Mouse (Mus musculus) megakaryocyte, embryonic 14.5 days (primary cell): ENCODE measurements around the gene Hsdl2. TPM values are rescaled to one million over a fixed set of nuclear protein-coding genes. Genes with fewer than 3 reads are reported as not detected.

Experiments
- H3K27me3 ChIP-seq: replicated peaks from 2 replicates; pipeline ENCODE3; 2012; ENCODE audit warnings: inconsistent platforms
- H3K36me3 ChIP-seq: replicated peaks from 2 replicates; pipeline ENCODE3; 2012; ENCODE audit warnings: low read length, inconsistent platforms, mixed read lengths
- H3K4me1 ChIP-seq: 2 replicates; pipeline ENCODE4 v1.6.1; 2012; ENCODE audit warnings: inconsistent platforms
- H3K4me3 ChIP-seq: replicated peaks from 2 replicates; pipeline ENCODE3; 2012; ENCODE audit warnings: moderate library complexity, mild to moderate bottlenecking, inconsistent platforms
- H3K9me3 ChIP-seq: 2 replicates; pipeline ENCODE4 v1.6.1; 2012; ENCODE audit warnings: inconsistent platforms
- FLI1 ChIP-seq: IDR thresholded peaks from 2 replicates; pipeline ENCODE4 v1.6.1; 2012; ENCODE audit warnings: low read length, inconsistent platforms, mixed read lengths
- GATA1 ChIP-seq: IDR thresholded peaks from 3 replicates; pipeline ENCODE4 v1.6.1; 2012; ENCODE audit warnings: mixed read lengths, low read length, inconsistent platforms, borderline replicate concordance
- polyA plus RNA-seq: library from polyadenylated mRNA; stranded (reverse); fragments of >175 nt; gene quantifications from 2 replicates; pipeline ENCODE4 v1.2.3, GENCODE M21; 2012; ENCODE audit warnings: low replicate concordance; ENCODE audit not compliant: insufficient read depth

Gene Hsdl2
- polyA plus RNA-seq, 1 experiment: 2.2 TPM

GRCm38 (mm10) chr4:59585097-59585496 is 3.7 kb downstream of the Hsdl2 start:
- TF ChIP-seq GATA1 (no peak), FLI1 (no peak)
- peaks cover 30% of the 10 kb centered on the region for H3K4me1 ChIP-seq
- H3K36me3 ChIP-seq: peaks cover 14% of the 10 kb centered on the region
- no peak overlapping the region for H3K4me3 ChIP-seq
- no peaks in the 10 kb centered on the region for H3K27me3 ChIP-seq
- H3K9me3 ChIP-seq: no peaks in the 10 kb centered on the region

GRCm38 (mm10) chr4:59587215-59587871 is 6.0 kb downstream of the Hsdl2 start:
- Histone ChIP-seq H3K27me3 (no peaks in the 10 kb centered on the region), H3K9me3 (no peaks in the 10 kb centered on the region), H3K4me1 (peaks cover 18% of the 10 kb centered on the region), H3K36me3 (peaks cover 23% of the 10 kb centered on the region), H3K4me3 (no peak overlapping the region)
- no peak for TF ChIP-seq GATA1
- no peak for TF ChIP-seq FLI1

GRCm38 (mm10) chr4:59587872-59588226 is 6.5 kb downstream of the Hsdl2 start:
- TF ChIP-seq FLI1 (no peak), GATA1 (no peak)
- no peak overlapping the region for H3K4me3 ChIP-seq

GRCm38 (mm10) chr4:59594614-59595013 is 13.3 kb downstream of the Hsdl2 start:
- H3K27me3 ChIP-seq: no peaks in the 10 kb centered on the region
- H3K9me3 ChIP-seq: no peaks in the 10 kb centered on the region
- no peak for TF ChIP-seq FLI1
- TF ChIP-seq GATA1: no peak
- peaks cover 50% of the 10 kb centered on the region for H3K36me3 ChIP-seq
- no peak overlapping the region for H3K4me3 ChIP-seq
- H3K4me1 ChIP-seq: peaks cover 12% of the 10 kb centered on the region; the same call in 1 of the 2 replicates

More at GRCm38 (mm10) chr4:59587872-59588226, 6.5 kb downstream of the Hsdl2 start:
- no peaks in the 10 kb centered on the region for H3K9me3 ChIP-seq
- H3K4me1 ChIP-seq: peaks cover 17% of the 10 kb centered on the region
- no peaks in the 10 kb centered on the region for H3K27me3 ChIP-seq
- peaks cover 27% of the 10 kb centered on the region for H3K36me3 ChIP-seq

- Histone ChIP-seq H3K4me1 (peaks cover 12% of the 10 kb centered on the region; the same call in 1 of the 2 replicates), H3K4me3 (no peak overlapping the region), H3K36me3 (peaks cover 52% of the 10 kb centered on the region), H3K9me3 (no peaks in the 10 kb centered on the region), H3K27me3 (no peaks in the 10 kb centered on the region)
- TF ChIP-seq FLI1 (no peak), GATA1 (no peak)
Observed at GRCm38 (mm10) chr4:59596556-59596955, 15.2 kb downstream of the Hsdl2 start.

GRCm38 (mm10) chr4:59602704-59603103 is 21.3 kb downstream of the Hsdl2 start:
- Histone ChIP-seq H3K4me3 (no peak overlapping the region), H3K9me3 (no peaks in the 10 kb centered on the region), H3K27me3 (no peaks in the 10 kb centered on the region), H3K4me1 (no peaks in the 10 kb centered on the region; the same call in 1 of the 2 replicates), H3K36me3 (peaks cover 27% of the 10 kb centered on the region)
- TF ChIP-seq GATA1: no peak
- TF ChIP-seq FLI1: no peak

GRCm38 (mm10) chr4:59604892-59605291 is 23.5 kb downstream of the Hsdl2 start:
- H3K9me3 ChIP-seq: no peaks in the 10 kb centered on the region
- no peak for TF ChIP-seq GATA1
- TF ChIP-seq FLI1: no peak
- peaks cover 13% of the 10 kb centered on the region for H3K36me3 ChIP-seq
- no peak overlapping the region for H3K4me3 ChIP-seq
- H3K4me1 ChIP-seq: no peaks in the 10 kb centered on the region; the same call in 1 of the 2 replicates
- no peaks in the 10 kb centered on the region for H3K27me3 ChIP-seq

- no peak for TF ChIP-seq FLI1
- TF ChIP-seq GATA1: no peak
- H3K9me3 ChIP-seq: no peaks in the 10 kb centered on the region
- H3K36me3 ChIP-seq: peaks cover 16% of the 10 kb centered on the region
- H3K4me1 ChIP-seq: peaks cover under 1% of the 10 kb centered on the region; the same call in 1 of the 2 replicates
- H3K27me3 ChIP-seq: no peaks in the 10 kb centered on the region
- H3K4me3 ChIP-seq: no peak overlapping the region
Observed at GRCm38 (mm10) chr4:59605501-59605900, 24.1 kb downstream of the Hsdl2 start.

GRCm38 (mm10) chr4:59610411-59610810 is 29.0 kb downstream of the Hsdl2 start:
- TF ChIP-seq FLI1 (no peak), GATA1 (no peak)
- H3K9me3 ChIP-seq: no peaks in the 10 kb centered on the region

GRCm38 (mm10) chr4:59614986-59615385 is 33.6 kb downstream of the Hsdl2 start:
- no peak overlapping the region for H3K4me3 ChIP-seq
- no peaks in the 10 kb centered on the region for H3K9me3 ChIP-seq
- peaks cover 30% of the 10 kb centered on the region for H3K36me3 ChIP-seq
- TF ChIP-seq GATA1 (no peak), FLI1 (no peak)
- no peaks in the 10 kb centered on the region for H3K27me3 ChIP-seq
- peaks cover 14% of the 10 kb centered on the region; the same call in 1 of the 2 replicates for H3K4me1 ChIP-seq

More at GRCm38 (mm10) chr4:59610411-59610810, 29.0 kb downstream of the Hsdl2 start:
- Histone ChIP-seq H3K4me3 (no peak overlapping the region), H3K27me3 (no peaks in the 10 kb centered on the region), H3K4me1 (peaks cover 8% of the 10 kb centered on the region; the same call in 1 of the 2 replicates), H3K36me3 (peaks cover 26% of the 10 kb centered on the region)
